Mouse (Mus musculus): ENCODE results near the gene Ano9.

- TF ChIP-seq CTCF (IDR thresholded peaks at IDR 0.05; ENCODE audit: control insufficient read depth, insufficient read depth, insufficient read length): no peak
- TF ChIP-seq CEBPB (IDR thresholded peaks at IDR 0.05; ENCODE audit: low read depth): no peak
- no peak for TF ChIP-seq FOSL1 (IDR thresholded peaks at IDR 0.05; ENCODE audit: insufficient read depth, low read length, poor library complexity, severe bottlenecking)
- TF ChIP-seq USF1 (IDR thresholded peaks at IDR 0.05; ENCODE audit: low read depth): no peak
Observed at GRCm38 (mm10) chr7:141155362-141155761, 37.8 kb upstream of the Ano9 start.

All from C2C12 (cell line).